Mouse (Mus musculus) forebrain, embryonic 13.5 days (tissue): ENCODE results near the gene Spns1. TPM values are rescaled to one million over a fixed set of nuclear protein-coding genes. Genes with fewer than 3 reads are reported as not detected.

ENCODE experiments used
- ATAC-seq: fragments of 200-750 bp; cut with Nextera tagmentation; 2 replicates; pipeline ENCODE4 v1.8.0; 2017
- H3K27ac ChIP-seq: fragments of 300-500 bp; sonication (generic); 2 replicates; pipeline ENCODE4 v1.5.1; 2015; ENCODE audit warnings: inconsistent platforms, mild to moderate bottlenecking, moderate library complexity
- H3K27me3 ChIP-seq: fragments of 300-500 bp; sonication (generic); 2 replicates; pipeline ENCODE4 v1.6.1; 2015; ENCODE audit warnings: mild to moderate bottlenecking, inconsistent platforms
- H3K36me3 ChIP-seq: fragments of 300-500 bp; sonication (generic); 2 replicates; pipeline ENCODE4 v1.6.1; 2015; ENCODE audit warnings: mild to moderate bottlenecking, inconsistent platforms; ENCODE audit not compliant: poor library complexity, severe bottlenecking
- H3K4me1 ChIP-seq: fragments of 300-500 bp; sonication (generic); 2 replicates; pipeline ENCODE4 v1.6.1; 2015; ENCODE audit warnings: inconsistent platforms
- H3K4me2 ChIP-seq: fragments of 300-500 bp; sonication (generic); 2 replicates; pipeline ENCODE4 v1.6.1; 2015; ENCODE audit warnings: inconsistent platforms, mild to moderate bottlenecking, moderate library complexity
- H3K4me3 ChIP-seq: fragments of 300-500 bp; sonication (generic); 2 replicates; pipeline ENCODE4 v1.5.1; 2015; ENCODE audit warnings: mild to moderate bottlenecking, inconsistent platforms
- H3K9ac ChIP-seq: fragments of 300-500 bp; sonication (generic); 2 replicates; pipeline ENCODE4 v1.6.1; 2015; ENCODE audit warnings: mild to moderate bottlenecking, inconsistent platforms
- H3K9me3 ChIP-seq: fragments of 300-500 bp; sonication (generic); replicated peaks from 2 replicates; pipeline ENCODE4 v1.6.1; 2016; ENCODE audit warnings: inconsistent platforms
- WGBS: fragments of 180-500 bp; shearing (Covaris S2); methylation state at CpG from one replicate; pipeline ENCODE4 v1.1.7; 2015; 5-methylcytosine and 5-hydroxymethylcytosine counted together
- polyA plus RNA-seq: library from polyadenylated mRNA; unstranded; fragments of >200 nt; fragmentation: Nextera tagmentation; extraction: Ambion mirVana; gene quantifications from 2 replicates; pipeline ENCODE4 v1.2.1, GENCODE M21; 2015

Spns1 gene
- polyA plus RNA-seq, 1 experiment from 2014 or later, result 58.6 TPM

DNA sequence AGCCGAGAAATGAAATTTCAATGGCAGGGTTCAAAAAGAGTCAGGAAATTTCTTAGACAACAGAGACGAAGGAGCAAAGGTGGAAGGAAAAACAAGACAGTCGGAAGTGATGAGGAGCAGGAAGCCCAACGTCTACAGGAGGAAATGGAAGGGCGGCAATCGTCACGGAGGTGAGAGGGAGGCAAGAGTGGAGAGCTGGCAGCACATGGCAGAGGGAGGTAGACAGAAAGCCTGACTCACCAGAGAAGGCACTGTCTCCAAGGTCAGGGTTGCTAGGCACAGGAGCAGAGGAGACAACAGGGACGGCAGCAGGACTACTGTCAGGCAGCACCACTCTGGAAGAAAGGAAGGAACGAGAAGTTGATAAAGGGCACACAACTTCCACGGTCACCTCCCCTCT, 9.6 kb downstream of the Spns1 start:
- Histone ChIP-seq H3K4me1 (no peaks in the 10 kb centered on the region), H3K9ac (no peak overlapping the region), H3K36me3 (peaks cover 57% of the 10 kb centered on the region), H3K4me2 (no peak overlapping the region), H3K9me3 (no peaks in the 10 kb centered on the region), H3K4me3 (no peak overlapping the region), H3K27ac (no peak overlapping the region), H3K27me3 (no peaks in the 10 kb centered on the region)
- WGBS, result 89% methylated on average over 10 of the region's 10 CpGs
- ATAC-seq, result no peak

GRCm38 (mm10) chr7:126363038-126363437, 14.2 kb downstream of the Spns1 start:
- Histone ChIP-seq H3K4me1 (no peaks in the 10 kb centered on the region), H3K27ac (no peak overlapping the region), H3K4me2 (no peak overlapping the region), H3K36me3 (peaks cover 17% of the 10 kb centered on the region; the same call in 1 of the 2 replicates), H3K9me3 (no peaks in the 10 kb centered on the region), H3K4me3 (no peak overlapping the region), H3K9ac (no peak overlapping the region), H3K27me3 (no peaks in the 10 kb centered on the region)
- no peak for ATAC-seq
- 81% methylated on average over 6 of the region's 6 CpGs for WGBS

DNA sequence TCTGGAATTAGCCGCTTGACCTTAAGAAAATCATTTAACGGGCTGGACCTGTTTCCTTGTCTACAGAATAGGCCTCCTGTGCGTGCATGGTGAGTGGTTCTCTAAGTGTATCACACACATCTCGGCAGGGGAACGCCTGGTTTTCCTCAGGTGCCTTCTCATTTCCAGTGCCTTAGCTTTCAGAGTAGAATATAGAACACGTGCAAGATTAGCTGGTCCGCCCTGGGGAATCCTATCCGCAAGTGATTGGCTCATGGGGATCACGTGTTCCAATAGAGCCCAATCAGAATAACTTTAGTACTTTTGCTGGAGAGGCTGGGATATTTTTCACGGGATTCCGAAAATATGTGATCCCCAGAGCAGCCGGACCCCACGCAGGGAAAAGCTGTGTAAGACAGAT, 18.2 kb downstream of the Spns1 start:
- 78% methylated on average over 13 of the region's 13 CpGs for WGBS
- no peaks in the 10 kb centered on the region for H3K9me3 ChIP-seq
- H3K4me2 ChIP-seq, result no peak overlapping the region
- no peak overlapping the region for H3K9ac ChIP-seq
- H3K27me3 ChIP-seq, result no peaks in the 10 kb centered on the region
- H3K27ac ChIP-seq, result no peak overlapping the region
- H3K36me3 ChIP-seq, result 0 out of 2 replicates have a peak, but pooled peaks cover 5% of the 10 kb centered on the region
- no peaks in the 10 kb centered on the region for H3K4me1 ChIP-seq
- ATAC-seq, result no peak
- no peak overlapping the region for H3K4me3 ChIP-seq

DNA sequence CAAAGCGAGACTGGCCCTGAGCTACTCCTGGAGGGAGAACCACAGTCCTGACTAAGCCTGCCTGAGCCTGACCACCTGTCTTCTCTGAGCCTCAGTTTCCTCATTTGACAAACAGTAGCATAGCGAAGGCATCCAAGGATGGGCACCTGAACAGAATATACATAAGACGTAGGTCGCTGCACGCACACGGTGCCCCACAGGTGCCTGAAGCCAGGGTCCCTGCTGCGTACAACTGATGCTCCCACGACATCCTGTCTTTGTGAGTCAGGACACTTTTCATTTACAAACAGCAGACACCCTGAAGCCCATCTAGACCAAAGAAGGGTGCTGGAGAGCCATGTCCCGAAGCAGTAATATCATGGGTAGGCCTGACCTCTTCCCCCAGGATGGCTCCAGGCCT, 18.8 kb downstream of the Spns1 start:
- no peak overlapping the region for H3K4me3 ChIP-seq
- no peak for ATAC-seq
- WGBS, result 93% methylated on average over 9 of the region's 9 CpGs
- no peak overlapping the region for H3K27ac ChIP-seq
- H3K9me3 ChIP-seq, result no peaks in the 10 kb centered on the region
- H3K4me1 ChIP-seq, result no peaks in the 10 kb centered on the region
- no peaks in the 10 kb centered on the region for H3K27me3 ChIP-seq
- no peak overlapping the region for H3K4me2 ChIP-seq
- no peaks in the 10 kb centered on the region for H3K36me3 ChIP-seq
- no peak overlapping the region for H3K9ac ChIP-seq

DNA sequence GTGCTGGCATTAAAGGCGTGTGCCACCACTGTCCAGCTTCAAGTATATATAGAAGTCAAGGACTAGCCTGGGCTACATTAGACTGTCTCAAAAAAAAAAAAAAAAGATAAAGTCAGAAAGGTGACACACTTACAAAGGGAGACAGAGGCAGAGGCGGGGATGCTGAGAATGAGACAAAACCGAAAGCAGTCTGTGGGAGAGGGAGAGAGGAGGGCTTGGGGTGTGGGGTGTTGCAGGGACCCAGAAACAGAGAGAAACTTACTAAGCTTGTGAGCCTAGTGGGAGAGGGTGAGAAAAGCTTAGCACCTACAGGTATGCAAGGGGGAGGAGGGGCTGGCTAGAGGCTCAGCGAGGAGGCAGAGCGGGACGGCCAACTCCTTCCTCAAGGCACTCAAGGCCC, 19.4 kb downstream of the Spns1 start:
- H3K36me3 ChIP-seq, result no peaks in the 10 kb centered on the region
- H3K4me3 ChIP-seq, result no peak overlapping the region
- H3K27ac ChIP-seq, result no peak overlapping the region
- ATAC-seq, result no peak
- H3K4me2 ChIP-seq, result no peak overlapping the region
- H3K9me3 ChIP-seq, result no peaks in the 10 kb centered on the region
- no peaks in the 10 kb centered on the region for H3K27me3 ChIP-seq
- H3K4me1 ChIP-seq, result no peaks in the 10 kb centered on the region
- H3K9ac ChIP-seq, result no peak overlapping the region
- 92% methylated on average over 6 of the region's 6 CpGs for WGBS

DNA sequence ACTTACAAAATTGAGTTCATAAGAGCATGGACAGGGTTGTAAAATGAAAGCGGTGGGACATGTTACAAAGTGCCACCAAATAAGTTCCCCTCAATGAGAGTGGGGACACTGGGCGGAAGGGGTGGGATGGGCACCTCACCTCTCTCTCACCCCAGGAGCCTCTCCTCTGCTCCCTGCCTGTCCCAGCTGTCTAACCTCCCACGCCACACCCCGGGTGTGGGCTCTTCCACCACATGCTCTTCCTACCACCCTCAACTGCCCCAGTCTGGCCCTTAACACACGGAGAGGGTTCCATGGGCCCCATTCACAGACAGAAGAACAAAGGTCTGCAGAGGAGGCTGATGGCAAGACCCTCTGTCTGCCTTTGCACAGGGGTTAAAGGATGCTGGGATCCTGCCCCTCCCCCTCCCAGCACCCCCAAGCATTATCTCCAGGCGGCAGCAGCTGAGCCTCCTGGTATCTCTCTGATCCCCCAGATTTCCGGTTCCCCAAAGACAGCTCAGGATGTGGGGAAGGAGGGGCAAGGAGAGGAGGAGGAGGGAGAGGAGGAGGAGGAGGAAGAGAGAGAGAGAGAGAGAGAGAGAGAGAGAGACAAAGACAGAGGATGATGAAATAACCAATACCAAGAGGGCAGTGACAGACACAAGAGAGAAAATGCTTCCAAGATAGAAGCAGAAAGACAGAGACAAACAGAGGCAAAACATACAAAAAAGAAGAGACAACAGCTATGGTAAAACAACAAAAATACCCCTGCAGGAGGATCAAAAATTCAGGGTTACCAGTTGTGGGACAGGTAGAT, 20.3 kb downstream of the Spns1 start:
- Histone ChIP-seq H3K4me2 (no peak overlapping the region), H3K4me1 (no peaks in the 10 kb centered on the region), H3K27me3 (no peaks in the 10 kb centered on the region), H3K9ac (no peak overlapping the region; the same call in 1 of the 2 replicates), H3K27ac (no peak overlapping the region), H3K4me3 (no peak overlapping the region), H3K36me3 (no peaks in the 10 kb centered on the region), H3K9me3 (no peaks in the 10 kb centered on the region)
- WGBS, result 45% methylated on average over 7 of the region's 7 CpGs
- no peak for ATAC-seq

GRCm38 (mm10) chr7:126355847-126356597, 21.2 kb downstream of the Spns1 start:
- Histone ChIP-seq H3K27me3 (no peaks in the 10 kb centered on the region), H3K27ac (no peak overlapping the region), H3K4me1 (0 out of 2 replicates have a peak, but pooled peaks cover 5% of the 10 kb centered on the region), H3K4me3 (no peak overlapping the region), H3K9ac (no peak overlapping the region), H3K4me2 (no peak overlapping the region), H3K36me3 (no peaks in the 10 kb centered on the region), H3K9me3 (no peaks in the 10 kb centered on the region)
- no peak for ATAC-seq
- 52% methylated on average over 5 of the region's 5 CpGs for WGBS

- H3K9me3 ChIP-seq, result no peaks in the 10 kb centered on the region
- no peak overlapping the region for H3K4me3 ChIP-seq
- no peaks in the 10 kb centered on the region for H3K27me3 ChIP-seq
- no peak overlapping the region for H3K4me2 ChIP-seq
- 0 out of 2 replicates have a peak, but pooled peaks cover 5% of the 10 kb centered on the region for H3K4me1 ChIP-seq
- no peak overlapping the region for H3K9ac ChIP-seq
- H3K36me3 ChIP-seq, result no peaks in the 10 kb centered on the region
- no peak for ATAC-seq
- WGBS, result 53% methylated on average over 14 of the region's 14 CpGs
- no peak overlapping the region for H3K27ac ChIP-seq
Observed at GRCm38 (mm10) chr7:126354738-126355614, 22.3 kb downstream of the Spns1 start.

DNA sequence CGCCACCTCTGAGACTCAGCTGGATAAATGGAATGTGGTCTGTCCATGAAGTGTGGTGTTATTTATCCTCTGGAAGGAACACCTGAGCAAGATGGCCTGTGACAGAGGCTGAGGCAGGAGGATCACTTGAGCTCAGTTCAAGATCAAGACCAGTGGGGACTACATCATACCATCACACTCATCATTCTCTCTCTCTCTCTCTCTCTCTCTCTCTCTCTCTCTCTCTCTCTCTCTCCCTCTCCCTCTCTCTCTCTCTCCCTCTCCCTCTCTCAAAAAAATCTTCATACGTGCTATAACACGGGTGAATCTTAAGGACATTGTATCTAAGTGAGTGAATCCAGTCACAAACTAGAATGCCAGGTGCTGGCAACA, 23.3 kb downstream of the Spns1 start:
- no peak overlapping the region for H3K27ac ChIP-seq
- no peak overlapping the region for H3K4me2 ChIP-seq
- H3K36me3 ChIP-seq, result no peaks in the 10 kb centered on the region
- no peak for ATAC-seq
- H3K4me1 ChIP-seq, result 0 out of 2 replicates have a peak, but pooled peaks cover 5% of the 10 kb centered on the region
- no peaks in the 10 kb centered on the region for H3K27me3 ChIP-seq
- no peak overlapping the region for H3K4me3 ChIP-seq
- no peaks in the 10 kb centered on the region for H3K9me3 ChIP-seq
- 84% methylated on average over 3 of the region's 3 CpGs for WGBS
- H3K9ac ChIP-seq, result no peak overlapping the region

- no peak overlapping the region for H3K27ac ChIP-seq
- H3K36me3 ChIP-seq, result no peaks in the 10 kb centered on the region
- no peak overlapping the region for H3K4me2 ChIP-seq
- no peak for ATAC-seq
- no peak overlapping the region for H3K9ac ChIP-seq
- H3K9me3 ChIP-seq, result no peaks in the 10 kb centered on the region
- H3K4me3 ChIP-seq, result no peak overlapping the region
- 0 out of 2 replicates have a peak, but pooled peaks cover 5% of the 10 kb centered on the region for H3K4me1 ChIP-seq
- 67% methylated on average over 11 of the region's 11 CpGs for WGBS
- no peaks in the 10 kb centered on the region for H3K27me3 ChIP-seq
Observed at GRCm38 (mm10) chr7:126353251-126353993, 23.8 kb downstream of the Spns1 start.

DNA sequence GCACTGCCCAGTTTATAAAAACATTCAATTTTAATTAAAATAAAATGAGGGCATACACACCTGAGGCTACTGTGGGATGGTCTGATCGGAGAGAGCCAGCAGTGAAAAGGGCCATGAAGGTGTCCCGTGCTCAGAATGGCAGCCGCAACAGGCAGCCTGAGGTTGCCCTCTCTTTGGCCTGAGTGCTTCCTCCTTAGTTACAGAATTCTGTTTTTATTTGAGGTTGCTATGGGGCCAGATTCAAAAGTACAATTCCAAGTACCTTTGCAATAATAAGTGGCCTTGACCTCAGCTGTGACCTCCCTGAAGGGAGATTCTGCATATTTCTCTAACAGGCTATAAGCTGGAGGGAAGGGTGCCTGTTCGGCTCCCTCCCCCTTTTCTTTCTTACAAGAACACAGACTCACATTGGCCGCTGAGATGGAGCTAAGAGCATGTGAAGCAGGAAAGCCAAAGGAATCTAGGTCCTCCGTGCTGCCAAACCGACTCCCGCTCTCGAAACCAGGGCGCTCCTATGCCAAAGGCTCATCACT, 25.8 kb downstream of the Spns1 start:
- no peak overlapping the region for H3K27ac ChIP-seq
- no peaks in the 10 kb centered on the region for H3K36me3 ChIP-seq
- no peaks in the 10 kb centered on the region for H3K9me3 ChIP-seq
- H3K4me3 ChIP-seq, result no peak overlapping the region
- H3K27me3 ChIP-seq, result no peaks in the 10 kb centered on the region
- 0 out of 2 replicates have a peak, but pooled peaks cover 5% of the 10 kb centered on the region for H3K4me1 ChIP-seq
- ATAC-seq, result no peak
- H3K9ac ChIP-seq, result no peak overlapping the region
- H3K4me2 ChIP-seq, result no peak overlapping the region
- WGBS, result 53% methylated on average over 10 of the region's 10 CpGs
